Mouse (Mus musculus): ENCODE measurements around the gene Fam163b.

Gene Fam163b

DNA sequence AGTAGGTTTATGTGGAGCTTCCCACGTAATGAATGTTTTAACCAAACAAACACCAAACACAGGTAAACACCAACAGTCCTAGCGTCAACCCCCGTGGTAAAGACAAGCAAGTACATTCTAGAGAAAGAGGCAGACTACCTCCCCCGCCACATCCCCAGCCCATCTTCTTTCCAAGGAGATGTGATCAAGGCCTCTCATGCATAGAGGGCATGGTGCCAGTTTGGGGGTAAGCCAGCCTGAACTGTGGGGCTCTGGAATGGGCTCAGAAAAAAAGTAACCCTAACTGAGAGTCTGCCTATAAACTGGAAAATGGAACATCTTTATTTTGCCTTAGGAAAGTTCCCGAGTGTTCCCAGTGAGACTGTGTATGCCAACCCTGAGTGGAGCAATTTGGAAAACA, 6.4 kb downstream of the Fam163b start:
- DNase-seq (ENCODE audit: low spot score), result no peak

DNA sequence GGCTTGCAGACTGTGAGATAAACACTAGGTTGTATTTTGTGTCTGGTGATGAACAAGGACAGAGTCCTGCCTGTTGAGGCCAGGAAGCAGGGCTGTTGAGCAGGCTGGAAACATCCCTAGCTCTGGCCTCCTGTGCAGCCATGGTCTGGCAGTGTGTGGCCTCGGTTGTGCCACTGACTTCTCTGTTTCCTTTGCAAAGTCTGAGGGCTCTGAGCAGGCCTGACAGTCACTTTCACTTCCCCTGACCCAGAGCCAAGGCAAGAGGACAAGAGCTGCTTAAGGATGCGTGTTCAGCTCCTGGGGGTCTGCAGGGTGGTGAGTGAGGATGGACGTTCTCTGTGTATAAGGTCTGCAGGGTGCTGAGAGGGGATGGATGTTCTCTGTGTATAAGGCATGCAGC, 13.3 kb downstream of the Fam163b start:
- no peak for DNase-seq (ENCODE audit: low spot score)

DNA sequence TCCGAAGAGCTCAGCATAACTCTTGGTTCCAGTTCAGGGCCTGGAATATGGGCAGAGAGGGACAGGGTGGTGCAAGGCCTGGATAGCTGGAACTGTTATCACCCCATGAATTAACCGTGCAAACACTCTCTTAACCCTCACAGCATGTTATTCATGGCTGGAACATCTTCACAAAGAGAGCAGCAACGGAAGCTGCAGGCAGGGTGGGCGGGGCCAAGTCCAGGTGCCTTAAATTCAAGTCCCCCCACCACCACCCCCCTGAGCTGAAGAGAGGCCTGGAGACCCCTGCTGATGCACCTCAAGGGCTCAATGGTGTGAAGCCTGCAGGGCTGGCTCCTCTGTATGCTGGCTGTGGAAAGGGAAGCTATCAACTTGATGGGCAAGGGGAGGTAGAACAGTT, 15.8 kb downstream of the Fam163b start:
- no peak for DNase-seq (ENCODE audit: low spot score)

DNA sequence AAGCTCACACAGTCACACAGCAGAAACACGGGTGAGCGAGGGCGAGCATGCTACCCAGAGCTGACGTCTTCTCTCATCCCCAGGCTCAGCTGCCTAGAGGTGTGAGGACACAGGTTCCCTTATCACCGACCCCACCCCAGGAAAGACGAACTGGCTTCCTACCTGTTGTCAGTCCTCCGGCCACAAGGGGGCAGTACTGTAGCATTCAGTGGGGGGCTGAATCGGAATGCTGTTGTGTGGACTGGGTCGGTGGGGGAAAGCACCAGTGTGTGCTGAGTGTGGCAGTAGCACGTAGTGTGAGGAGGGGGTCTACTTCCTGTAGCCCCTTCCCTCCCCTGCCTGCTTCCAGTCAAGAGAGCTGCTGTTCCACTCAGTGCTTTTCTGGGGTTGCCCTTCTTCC, 16.3 kb downstream of the Fam163b start:
- DNase-seq (ENCODE audit: low spot score), result peak; percentile 12

DNA sequence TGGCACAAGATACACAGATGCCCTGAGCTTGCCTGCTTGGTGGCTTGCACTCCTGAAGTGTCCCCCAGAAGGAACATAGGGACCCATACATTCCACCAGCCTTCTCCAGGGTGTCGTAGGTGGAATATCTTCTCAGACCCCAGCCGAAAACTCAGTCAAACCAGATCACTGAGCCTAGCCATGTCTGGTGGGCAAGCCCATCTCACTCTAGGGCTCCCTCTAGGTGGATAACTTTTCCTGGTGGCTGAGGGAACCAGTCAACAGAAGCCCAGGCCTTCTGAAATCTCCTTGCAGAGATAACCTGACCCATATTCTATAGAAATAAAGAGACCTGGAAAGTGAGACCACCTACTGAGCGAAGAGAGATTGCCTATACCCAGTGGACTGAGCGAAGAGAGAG, 19.2 kb downstream of the Fam163b start:
- no peak for DNase-seq (ENCODE audit: low spot score)

DNA sequence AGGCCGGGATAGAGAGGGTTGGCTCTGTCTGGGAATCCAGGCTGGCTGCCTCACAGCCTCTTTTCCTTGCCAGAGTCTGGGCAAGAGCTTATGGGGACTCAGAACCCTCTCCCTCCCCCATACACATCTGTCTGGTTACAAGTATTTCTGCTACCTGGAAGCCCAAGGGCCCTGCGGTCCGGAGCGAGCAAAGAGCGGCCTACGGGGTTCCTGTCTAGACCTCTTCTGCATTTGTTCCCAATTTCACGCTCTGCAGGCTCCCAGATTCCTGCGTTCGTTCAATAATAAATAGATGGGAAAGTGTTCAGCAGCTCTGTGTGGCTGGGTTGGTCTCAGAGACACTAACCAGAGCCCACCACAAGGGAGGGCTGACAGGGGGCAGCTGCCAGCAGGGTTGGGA, 19.7 kb downstream of the Fam163b start:
- DNase-seq (ENCODE audit: low spot score), result no peak

DNA sequence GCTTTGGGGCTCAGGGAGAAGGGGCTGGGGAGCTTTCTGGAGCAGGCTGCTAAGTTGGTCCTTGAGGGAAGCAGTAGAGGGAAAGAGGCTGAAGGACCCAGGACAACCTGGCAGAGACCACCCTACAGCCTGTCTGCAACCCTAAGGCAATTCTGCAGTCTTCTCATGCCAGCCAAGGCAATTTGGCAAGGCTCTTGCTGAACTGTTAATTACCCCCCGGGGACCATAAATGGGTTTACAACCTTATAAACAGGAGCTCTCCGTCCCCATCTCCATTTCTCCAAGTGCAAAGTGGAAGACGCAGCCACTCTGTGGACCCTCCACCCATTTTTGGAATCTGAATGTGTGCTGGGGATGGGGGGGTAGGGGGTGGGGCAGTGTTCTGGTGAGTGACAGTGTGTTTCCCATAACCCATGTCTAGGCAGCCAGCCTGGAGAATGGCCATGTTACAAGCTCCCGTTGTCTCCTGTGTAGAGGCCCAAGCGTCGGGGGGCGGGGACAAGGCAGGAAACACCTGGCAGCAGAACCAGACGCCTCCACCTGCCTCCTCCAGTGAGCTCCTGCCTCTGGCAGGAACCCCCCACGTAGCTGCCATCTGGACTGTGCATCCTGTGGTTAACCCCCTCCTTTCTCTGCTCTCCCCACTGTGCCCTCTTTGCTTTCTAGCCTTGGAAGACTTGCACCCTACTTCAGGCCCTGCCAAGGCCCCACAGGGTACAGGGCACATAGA, 20.5 kb downstream of the Fam163b start:
- DNase-seq (ENCODE audit: low spot score), result no peak

DNA sequence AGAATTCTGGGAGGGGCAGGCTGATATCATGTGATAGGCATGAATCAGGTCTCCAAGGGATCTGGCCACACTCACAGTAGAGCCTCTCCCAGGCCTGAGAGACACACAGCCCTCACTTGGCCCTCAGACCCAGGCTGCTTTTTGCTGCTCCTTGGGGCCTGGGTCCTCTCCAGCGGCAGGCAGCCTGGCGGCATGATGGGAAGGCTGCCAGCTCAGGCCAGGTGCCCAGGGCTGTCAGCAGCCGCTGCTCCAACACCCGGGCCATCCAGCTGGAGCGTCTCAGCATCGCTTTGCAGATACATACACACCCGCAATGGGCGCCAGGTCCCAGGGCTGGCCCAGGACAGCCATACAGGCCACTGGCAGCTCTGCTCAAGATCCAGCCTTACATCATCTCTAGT, 22.1 kb downstream of the Fam163b start:
- DNase-seq (ENCODE audit: low spot score), result no peak

DNA sequence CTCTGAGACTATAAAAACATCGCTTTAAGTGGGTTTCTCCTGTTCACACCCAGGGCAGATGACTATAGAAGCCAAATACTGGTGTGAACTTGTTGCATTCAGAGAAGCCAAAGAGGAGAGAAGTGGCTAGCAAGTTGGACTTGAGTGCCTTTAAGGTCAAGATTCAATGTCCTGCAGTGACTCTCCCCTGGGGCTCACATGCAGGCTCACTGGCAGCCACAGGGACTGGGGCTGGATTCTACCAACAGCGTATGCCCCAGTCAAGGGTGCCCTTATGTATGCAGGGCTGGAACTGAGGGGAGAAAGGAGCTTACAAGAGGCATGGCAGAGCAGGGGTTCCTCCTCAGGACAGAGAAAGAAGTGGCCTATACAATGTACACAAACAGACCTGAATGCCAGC, 22.5 kb downstream of the Fam163b start:
- no peak for DNase-seq (ENCODE audit: low spot score)

DNA sequence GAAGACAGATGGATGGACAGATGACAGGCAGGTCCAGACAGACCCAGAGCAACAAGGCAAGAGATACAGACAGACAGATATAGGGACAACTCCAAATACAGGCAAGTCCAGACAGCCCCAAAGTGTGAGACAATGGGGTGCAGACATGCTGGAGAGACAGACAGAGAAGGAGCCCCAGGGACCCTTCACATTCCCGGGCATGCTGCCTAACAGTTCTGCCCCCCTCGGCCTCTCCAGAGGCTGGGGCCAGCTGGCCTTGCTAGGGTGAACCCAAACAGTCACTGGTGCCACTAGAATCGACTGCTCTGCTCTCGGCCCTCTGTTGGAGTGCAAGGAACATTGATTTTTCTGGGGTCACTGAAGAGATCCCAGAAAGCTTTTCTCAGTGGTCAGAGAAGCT, 23.8 kb downstream of the Fam163b start:
- no peak for DNase-seq (ENCODE audit: low spot score)

DNA sequence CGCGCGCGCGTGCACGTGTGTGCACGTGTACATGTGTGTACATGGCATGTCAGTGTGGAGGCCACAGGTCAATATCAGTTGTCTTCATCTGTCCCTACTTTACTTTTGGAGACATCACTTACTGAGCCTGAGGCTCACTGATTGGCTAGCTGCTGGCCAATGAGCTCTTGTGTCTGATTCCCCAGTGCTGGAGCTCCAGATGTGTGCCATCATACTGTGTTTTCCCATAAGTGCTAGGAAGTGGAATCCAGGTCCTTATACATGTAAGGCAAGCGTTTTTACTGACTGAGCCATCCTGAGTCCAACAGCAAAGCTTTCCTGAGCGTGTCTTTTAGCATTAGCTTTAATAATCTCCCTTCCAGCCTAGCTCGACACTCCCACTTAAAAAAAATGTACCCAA, 28.1 kb downstream of the Fam163b start:
- no peak for DNase-seq (ENCODE audit: low spot score)

DNA sequence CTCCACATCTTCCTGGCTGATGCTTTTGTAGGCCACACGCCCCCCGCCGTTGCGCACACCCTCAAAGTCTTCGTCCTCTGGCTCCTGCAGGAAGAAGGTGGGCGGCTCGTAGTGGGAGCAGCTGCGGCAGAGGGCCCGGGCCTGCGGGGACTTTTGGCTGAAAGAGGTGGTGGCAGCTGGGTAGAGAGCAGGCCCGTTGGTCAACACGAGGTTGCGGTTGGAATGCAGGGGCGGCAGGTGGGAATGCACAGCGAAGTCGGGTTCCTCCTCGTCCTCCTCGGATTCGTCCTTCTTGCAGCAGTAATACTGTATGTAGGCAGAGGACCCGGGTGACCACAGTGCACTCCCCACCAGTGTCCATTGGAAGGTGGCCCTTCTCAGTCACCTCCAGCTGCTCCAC, 29.7 kb downstream of the Fam163b start:
- no peak for DNase-seq (ENCODE audit: low spot score)

DNA sequence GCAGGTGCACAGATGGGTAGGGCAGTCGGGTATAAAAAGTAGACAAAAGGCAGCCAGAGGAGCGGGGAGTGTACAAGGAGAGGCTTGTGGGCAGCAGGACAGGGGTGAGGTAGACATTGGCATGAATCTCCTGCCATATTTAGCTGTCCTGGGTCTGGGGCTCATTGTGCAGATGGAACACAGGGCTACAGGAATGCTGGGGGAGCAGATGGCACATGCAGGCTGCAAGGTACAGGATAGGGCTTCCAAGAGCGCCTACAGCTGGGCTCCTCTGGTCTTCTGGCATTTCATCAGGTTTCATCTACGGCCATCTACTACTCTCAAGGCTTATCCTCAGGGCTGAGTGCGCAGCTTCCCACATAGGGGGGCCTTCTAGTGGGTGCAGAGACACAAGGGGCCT, 33.2 kb downstream of the Fam163b start:
- DNase-seq (ENCODE audit: low spot score), result no peak

DNA sequence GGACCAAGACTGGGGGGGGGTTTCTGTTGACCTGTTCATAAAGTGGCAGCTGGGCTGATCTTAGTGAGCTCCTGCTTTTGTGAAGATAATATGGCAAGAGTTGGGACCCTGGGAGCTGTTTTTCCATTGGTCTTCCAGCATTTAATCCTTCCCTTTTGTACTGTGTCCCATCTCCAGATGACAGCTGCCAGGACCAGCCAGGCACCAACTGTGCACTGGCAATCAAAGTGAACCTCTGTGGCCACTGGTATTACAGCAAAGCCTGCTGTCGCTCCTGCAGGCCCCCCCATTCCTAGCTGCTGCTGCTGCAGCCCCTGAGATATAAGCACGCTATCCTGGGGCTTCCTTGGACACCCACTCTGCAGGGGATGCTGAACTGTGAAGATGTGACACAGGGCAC, 34.1 kb downstream of the Fam163b start:
- no peak for DNase-seq (ENCODE audit: low spot score)

DNA sequence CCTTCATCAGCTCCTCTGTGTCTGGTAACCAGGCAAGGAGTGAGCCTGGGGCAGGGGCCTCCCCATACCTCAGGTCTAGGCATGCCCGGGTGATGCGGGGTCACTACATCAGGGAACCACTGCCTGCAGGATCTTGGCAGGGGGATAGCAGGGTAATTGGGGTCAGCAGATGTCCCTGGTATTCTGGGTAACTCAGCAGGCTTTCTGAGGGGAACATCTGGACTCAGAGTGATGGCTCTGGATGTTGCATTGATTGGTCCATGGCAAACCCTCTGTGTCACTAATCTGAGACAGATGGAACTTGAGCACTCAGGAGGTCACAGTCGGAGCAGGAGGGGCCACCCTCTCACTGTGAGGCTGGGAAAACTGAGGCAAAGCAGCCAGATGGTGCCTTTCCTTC, 35.5 kb downstream of the Fam163b start:
- no peak for DNase-seq (ENCODE audit: low spot score)

DNA sequence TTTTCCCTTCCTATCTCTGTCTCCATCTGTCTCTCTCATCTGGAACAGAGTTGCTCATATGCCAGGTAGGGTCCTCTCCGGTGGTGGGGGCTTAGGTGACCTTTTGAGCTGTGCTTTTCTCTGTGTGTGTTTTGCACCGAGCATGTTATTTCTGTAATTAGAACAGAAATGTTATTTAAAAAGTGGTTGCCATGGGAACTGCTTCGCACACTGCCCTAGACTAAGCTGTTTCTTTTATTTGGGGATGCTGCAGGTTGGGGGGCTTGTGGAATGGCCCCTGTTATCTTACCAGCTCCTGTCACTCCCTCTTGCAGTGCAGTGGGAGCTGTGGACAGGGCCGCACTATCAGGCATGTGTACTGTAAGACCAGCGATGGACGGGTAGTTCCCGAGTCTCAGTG, 38.7 kb downstream of the Fam163b start:
- DNase-seq (ENCODE audit: low spot score), result no peak

DNA sequence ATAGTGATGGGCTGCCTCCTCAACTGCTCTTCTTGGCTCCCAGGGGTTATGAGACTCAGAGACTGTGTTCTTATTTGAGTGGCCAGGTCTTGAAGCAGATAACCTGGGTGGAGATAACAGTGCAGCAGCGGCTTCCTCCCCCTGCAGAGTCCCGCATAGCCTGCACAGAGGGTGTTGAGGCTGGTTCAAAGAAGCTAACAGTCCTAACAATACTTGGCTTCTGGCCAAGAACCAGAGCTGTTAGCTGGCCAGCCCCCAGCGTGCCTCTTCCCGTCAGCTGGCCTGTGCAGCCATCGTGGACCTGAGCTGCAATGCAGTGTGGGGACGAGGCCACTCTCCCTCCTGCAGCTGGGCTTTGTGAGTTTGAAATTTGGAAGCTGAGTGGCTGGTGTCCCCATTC, 44.5 kb downstream of the Fam163b start:
- DNase-seq (ENCODE audit: low spot score), result no peak

DNA sequence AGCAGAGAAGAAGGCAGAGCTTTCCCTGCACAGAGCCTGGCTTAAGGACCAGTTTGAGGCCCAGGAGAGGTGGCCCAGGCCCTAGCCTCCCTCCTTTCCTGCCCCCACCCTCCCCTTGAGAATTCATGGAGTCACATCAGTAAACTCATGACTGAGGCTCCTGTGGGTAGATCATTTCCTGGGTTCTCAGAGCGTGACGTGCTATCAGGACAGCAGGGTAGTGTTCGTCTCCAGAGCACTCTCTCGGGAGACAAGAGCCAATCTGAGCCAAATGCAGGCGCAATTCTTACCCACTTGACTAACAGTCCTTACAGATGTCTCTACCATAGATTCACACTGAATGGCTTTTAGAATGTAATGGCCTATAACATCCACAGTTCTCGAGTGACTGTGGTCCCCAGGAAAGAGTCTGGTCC, 45.0 kb downstream of the Fam163b start:
- DNase-seq (ENCODE audit: low spot score), result no peak

DNA sequence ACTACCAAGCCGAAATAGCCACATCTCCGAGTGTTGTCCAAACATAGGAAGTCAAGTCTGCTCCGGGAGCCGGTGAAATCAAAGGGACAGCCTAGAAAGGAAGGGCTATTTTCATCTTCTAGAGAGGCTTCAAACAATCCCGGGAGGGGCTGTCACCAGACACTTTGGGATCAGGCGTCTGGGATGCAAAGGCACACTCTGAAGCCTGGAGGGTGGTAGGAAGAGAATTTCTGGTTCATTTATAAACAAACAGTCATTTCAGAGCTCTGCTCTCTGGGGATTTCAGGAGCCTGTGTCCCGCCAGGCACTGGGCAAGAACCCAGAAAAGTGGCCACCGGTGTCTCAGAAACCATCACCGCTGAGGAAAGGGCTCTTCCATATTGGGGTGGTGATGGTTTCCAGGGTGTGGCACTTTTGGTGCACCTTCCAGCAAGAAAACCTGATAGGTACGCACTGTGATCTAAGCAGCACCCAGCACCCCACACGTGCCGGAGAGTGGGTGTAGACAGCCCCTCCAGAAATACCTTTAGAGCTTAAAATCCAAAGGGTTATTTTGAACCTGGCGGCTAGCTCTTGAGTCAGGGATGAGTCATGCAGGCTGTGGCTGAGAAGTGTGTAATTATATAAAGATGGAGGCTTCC, 45.8 kb downstream of the Fam163b start:
- no peak for DNase-seq (ENCODE audit: low spot score)

DNA sequence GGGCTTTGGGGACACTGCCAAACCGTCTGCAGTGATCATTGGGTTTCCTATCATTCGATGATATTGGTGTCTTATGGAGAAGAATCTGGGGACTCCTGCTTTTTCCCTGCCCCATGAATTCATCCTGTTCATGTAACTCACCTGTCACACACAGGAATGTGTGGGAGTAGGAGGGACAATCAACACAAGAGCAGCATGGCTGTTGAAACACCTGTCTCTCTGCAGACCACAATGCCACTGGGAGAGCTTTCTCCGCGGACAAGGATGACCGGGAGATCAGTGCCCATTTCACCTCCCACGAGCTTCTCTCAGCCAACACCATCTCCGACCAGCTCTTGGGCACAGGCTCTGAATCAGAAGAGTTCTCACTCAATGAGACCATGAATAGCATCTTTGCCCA, 47.1 kb downstream of the Fam163b start:
- no peak for DNase-seq (ENCODE audit: low spot score)

DNA sequence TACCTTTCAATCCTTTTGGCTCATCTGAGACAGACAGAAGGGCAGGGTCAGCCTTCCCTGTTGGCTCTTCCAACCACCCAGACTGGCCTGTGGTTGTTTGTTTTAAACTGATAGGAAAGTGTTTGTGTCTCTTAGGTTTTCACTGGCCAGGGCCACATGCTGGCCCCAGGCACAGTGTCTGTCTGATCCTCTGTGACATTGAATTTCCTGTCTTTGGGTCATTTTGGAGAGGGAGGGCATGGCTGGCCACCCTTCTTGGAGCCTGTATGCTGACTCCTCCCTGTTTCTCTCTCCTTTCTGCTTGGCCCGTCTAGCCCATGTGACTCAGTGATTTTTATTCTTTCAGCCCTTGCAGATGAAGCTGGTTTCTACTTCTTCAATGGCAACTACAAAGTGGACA, 53.1 kb downstream of the Fam163b start:
- DNase-seq (ENCODE audit: low spot score), result no peak

DNA sequence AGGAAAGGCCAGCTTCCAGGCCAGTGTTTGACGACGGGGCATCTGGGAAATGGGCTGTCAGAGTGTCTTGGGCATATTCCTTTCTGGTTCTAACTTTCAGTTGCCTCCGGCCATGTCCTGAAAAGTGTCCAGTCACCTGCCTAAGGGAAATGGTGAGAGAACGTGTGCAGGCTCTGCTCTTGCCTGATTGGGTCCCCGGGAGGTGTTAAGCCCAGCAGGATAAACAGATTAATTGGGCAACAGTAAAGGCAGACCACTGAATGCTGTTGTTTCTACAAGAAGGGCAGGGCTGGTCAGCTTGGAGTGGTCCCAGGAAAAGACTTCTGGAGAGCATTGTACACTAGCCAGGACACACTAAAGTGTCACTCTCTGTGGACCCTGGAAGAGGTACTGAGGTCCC, 53.6 kb downstream of the Fam163b start:
- no peak for DNase-seq (ENCODE audit: low spot score)

DNA sequence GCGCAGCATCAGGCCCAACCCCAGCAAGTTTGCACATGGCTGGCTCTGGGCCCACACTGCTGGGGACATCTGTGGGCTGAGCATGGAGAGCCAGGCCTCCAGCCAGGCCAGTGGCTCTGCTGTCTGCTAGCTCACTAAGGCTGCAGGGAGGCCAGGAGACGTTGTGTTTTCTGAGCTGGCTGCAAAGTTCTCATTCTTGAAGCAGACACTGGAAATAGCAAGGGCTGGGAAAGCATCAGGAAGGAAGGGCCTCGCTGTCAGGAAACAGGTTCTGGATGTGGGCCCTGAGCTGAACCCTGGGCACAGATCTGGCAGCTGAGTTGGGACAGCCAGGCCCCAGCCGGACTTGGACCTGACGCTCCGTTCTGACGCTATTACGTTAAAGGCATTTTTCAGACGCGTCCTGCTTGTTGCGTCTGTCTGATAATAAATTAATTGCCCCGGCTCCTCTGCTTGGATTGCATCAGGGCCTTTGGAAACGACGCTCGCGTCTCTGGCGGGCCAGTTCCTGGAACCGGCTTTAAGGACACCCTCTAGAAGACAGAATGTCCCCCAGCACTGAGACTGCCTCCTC, 54.1 kb downstream of the Fam163b start:
- peak; percentile 33 for DNase-seq (ENCODE audit: low spot score)

DNA sequence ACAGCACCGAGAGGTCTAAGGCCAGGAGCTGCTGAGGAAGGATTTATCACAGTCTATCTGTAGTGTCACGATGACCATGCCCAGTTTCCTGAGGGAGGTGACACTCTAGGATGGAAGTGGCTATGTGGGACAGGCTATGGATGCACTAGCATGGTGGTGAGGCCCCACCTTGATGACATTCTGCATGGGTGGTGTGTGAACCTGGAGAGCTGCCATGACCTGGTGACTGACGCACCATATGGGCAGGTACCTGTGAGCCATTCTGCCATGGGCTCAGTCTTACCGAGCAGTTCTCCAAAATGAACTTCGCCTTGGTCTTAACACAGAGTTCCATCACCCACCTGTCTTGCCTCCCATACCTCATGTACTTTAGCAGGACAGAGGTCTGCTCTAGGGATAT, 54.7 kb downstream of the Fam163b start:
- no peak for DNase-seq (ENCODE audit: low spot score)

Data from ovary, postnatal 10 days (tissue).